Mouse (Mus musculus) cerebellum, adult (tissue): ENCODE results near the gene Smarcc1.
A peak's percentile ranks its signal among the peaks of the same experiment; 100 is the strongest.

ENCODE experiments used
- ATAC-seq: cut with Nextera tagmentation; 2 replicates; pipeline ENCODE4 v1.9.2; 2017; ENCODE audit warnings: mild to moderate bottlenecking, moderate library complexity, mixed read lengths; ENCODE audit not compliant: insufficient number of reproducible peaks, low FRiP score, low TSS enrichment

The Smarcc1 gene

DNA sequence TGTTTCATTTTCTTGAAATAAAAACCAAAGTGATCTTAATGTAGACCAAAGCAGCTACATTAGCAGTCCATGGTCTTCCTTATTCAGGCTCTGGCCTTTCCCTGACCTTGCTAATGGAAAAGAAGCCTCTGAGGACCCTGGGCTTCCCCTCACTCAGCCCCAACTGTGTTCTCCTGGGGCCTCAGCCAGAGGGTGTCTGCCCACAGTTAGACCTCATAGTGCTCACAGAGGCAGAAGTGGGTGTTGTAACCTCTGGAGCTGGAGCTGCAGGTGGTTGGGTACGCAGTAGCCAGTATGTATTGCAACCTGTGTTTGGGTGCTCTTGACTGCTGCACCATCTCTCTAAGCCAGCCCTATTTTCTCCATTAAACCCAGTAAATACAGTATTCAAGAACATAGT lies 111.6 kb downstream of the Smarcc1 start:
- ATAC-seq = no peak

DNA sequence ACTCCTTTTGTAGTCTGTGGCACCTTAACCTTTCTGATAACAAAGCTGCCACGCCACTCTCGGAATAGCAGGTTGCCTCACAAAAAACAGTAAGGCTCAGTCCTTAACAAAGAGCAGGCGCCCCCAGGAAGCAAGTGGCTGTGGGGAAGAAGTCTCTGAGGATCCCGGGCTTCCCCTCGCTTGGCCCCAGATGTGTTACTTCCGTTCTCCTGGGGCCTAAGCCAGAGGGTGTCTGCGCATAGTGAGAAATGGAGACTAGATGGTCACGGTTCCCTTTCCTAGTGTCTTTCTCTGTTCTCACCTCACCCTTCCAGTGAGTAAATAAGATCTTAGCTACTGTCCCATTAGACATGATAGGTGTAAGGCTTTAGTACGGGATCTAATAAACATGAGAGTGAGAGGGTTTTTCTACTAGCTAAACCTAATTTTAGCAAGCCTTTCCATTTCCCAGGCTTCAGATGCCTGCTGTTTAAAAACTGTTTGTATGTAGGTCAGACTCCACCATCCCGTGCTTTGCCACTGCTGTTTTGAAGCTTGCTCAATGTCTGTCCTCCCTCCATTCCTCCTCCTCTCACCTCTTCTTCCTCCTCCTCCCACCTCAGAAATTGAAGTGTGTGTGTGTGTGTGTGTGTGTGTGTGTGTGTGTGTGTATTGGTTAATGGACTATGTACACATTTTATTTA lies 112.2 kb downstream of the Smarcc1 start:
- ATAC-seq = peak; percentile 47; the same call in 1 of the 2 replicates

- ATAC-seq = peak; percentile 93
Observed at GRCm38 (mm10) chr9:110230395-110231071, 113.0 kb downstream of the Smarcc1 start.

GRCm38 (mm10) chr9:110234962-110235361 lies 117.5 kb downstream of the Smarcc1 start:
- no peak for ATAC-seq

GRCm38 (mm10) chr9:110243221-110243833 lies 125.8 kb downstream of the Smarcc1 start, which contains the start of gene Cspg5:
TSS of gene Cspg5 (plus strand) at chr9:110243783.
- no peak for ATAC-seq

GRCm38 (mm10) chr9:110244567-110244888 lies 127.0 kb downstream of the Smarcc1 start:
- peak; percentile 32; the same call in 1 of the 2 replicates for ATAC-seq

GRCm38 (mm10) chr9:110244889-110245589 lies 127.5 kb downstream of the Smarcc1 start:
- ATAC-seq = peak; percentile 33

DNA sequence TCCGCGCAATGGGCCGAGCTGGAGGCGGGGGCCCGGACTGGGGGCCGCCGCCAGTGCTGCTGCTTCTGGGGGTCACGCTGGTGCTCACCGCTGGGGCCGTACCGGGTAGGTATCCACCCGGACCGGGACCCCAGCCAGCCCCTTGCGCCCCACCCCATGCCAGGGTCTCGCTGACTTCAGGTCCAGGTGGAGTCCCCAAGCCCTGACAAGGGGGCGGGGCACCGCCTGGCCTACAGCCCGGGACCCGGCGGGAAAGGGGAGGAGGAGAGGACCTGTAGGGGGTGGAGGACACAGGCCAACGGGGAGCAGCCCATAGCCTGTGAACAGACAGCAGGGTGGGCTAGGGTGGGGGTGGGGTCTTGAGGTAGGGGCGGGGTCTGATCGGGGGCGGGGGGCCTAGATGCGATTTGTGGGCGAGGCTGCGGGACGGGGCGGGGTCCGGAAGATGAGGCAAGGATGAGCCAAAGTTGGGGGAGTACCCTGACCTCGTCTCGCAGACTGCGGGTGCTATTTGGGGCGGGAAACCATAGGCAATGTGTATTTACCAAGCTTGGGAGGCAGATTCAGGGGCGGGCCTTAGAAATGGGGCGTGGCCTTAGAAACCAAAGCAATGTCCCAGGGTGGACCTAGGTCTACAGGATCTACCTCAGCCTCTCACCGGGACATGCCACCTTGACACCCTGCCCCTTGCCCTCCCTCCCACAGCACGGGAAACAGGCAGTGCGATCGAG lies 128.2 kb downstream of the Smarcc1 start:
- ATAC-seq = peak; percentile 51; the same call in 1 of the 2 replicates

DNA sequence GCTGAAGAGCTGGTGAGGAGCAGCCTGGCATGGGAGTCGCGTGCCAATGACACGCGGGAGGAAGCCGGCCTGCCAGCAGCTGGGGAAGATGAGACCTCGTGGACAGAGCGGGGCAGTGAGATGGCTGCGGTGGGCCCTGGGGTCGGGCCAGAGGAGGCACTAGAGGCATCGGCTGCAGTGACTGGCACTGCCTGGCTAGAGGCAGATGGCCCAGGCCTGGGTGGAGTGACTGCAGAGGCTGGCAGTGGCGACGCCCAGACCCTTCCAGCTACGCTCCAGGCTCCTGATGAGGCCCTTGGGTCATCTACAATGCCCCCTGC lies 128.8 kb downstream of the Smarcc1 start:
- ATAC-seq = no peak; the same call in 1 of the 2 replicates

DNA sequence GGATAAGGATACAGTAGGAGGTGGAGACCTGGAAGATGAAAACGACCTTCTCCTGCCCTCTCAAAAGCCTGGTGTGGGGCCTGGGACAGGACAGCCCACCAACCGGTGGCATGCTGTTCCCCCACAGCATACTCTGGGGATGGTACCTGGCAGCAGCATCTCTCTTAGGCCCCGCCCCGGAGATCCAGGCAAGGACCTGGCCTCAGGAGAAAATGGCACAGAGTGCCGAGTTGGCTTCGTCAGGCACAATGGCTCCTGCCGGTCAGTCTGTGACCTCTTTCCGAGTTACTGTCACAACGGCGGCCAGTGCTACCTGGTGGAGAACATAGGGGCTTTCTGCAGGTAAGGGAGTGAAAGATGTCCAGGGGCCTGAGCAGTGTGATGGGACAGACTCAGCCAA lies 129.5 kb downstream of the Smarcc1 start:
- ATAC-seq = no peak

DNA sequence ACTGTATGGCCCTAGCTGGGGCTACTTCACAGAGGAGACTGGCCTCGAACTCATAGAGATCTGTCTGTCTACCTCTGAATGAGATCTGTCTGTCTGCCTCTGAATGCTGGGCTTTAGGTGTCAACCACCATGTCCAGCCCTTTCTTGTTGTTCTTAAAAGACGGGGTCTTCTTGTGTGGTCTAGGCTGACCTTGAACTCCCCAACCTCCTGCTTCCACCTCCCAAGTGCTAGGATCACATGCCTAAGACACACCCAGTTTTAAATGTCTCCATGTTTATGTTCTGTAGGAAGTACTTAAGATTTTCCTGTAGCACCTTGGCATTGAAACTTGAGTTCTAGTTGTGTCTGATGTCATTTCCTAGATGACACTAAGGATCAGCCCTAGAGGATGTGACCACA lies 131.4 kb downstream of the Smarcc1 start:
- ATAC-seq = no peak

DNA sequence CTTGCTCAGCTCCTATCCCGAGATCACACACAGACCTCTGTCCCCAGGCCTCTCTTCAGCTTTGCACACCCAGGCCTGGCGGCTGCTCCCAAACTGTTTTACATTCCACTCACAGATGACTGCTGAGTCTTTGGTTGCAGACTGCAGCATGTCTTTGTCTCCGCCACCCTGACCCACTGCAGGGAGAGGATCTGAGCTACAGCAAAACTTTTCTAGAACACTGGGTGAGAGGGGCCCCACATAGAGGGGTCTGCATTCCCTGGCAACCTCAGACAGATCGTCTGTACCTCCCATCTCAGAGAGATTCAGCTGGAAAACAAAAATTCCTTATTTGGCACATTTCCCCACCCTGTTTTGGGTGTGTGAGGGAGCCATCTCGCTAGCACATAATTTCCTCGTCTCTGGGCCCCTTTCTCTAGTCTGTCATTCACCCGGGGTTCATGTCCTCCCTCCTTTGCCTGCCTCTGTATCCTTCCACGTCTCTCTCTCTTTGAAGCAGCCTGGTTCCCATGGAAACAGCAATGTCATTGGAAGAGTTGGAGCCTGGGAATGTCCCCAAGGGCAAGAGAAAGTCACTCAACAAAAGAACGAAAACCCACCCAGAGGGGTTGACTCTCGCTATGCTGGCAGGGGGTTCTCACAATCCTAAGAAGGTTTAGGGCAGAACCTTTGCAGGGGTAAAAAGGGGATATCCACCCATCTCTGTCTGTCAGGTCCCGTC lies 132.5 kb downstream of the Smarcc1 start:
- ATAC-seq = no peak

- ATAC-seq = no peak
Observed at GRCm38 (mm10) chr9:110250776-110251175, 133.3 kb downstream of the Smarcc1 start.

DNA sequence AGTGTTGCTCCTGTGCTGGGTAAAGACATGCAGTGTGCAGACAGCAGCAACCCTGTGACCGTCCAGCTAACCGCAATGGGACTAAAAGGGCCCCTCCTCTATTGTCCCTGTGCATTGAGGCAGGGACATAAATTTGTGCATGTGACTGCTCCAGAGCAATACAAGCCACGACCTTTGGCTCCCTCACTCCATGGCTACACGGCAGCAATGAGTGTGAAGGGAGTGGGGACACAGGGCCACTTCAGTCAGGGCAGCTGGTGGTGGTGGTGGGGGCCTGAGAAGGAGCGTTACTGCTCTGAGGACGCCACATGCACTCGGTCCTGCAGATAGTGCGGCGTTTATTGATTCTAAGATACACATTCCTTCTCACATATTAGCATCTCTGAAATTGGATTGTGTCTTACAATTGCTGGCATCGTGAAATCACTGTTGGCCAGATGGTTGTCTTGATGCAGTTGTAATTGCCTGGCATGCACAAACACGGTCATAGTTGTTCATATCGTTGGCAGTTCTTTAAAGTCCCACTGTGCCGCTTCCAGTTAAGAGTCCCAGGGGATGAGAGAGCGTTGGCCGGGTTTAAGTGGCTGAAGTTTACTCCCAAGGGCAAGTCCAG lies 138.0 kb downstream of the Smarcc1 start:
- 0 out of 2 replicates have a peak, but pooled peaks have one; percentile 26 for ATAC-seq

DNA sequence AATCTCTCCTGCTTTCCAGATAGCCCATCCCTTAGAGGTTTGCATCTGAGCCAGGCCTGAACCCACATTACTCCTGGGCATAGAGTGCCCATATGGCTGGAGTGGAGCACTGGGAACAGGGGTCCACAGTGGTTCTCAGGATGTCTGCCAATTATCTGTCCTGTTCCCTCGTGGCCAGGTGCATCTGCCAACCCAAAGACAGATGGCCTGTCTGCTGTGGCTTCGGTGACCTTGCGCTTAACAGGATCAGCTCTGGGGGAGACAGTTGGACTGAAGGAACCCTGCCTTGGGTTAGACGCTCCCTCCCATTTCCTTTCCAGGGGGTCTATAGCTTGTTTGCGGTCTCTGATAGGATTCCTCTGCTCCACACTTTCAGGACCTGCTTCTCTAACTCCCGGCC lies 141.1 kb downstream of the Smarcc1 start:
- ATAC-seq = peak; percentile 74; the same call in 1 of the 2 replicates

DNA sequence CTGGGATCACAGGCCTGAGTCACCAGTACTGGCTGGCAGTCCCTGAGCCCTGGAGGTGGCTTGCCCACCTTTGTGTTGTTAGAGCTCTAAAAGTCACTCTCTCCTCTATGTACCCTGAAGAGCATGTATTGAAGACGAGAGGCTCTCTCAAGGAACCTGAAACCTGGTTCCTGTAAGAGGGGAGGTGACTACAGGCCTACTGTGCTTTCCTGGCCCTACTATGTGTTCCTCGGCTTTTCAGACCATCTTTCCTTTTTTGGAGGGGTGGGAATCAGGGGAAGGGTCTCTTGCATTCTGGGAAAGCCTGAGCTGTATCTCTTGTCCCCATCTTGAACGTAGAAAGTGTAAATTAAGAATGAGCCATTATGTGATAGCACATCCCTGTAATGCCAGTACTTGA lies 141.6 kb downstream of the Smarcc1 start:
- ATAC-seq = no peak

DNA sequence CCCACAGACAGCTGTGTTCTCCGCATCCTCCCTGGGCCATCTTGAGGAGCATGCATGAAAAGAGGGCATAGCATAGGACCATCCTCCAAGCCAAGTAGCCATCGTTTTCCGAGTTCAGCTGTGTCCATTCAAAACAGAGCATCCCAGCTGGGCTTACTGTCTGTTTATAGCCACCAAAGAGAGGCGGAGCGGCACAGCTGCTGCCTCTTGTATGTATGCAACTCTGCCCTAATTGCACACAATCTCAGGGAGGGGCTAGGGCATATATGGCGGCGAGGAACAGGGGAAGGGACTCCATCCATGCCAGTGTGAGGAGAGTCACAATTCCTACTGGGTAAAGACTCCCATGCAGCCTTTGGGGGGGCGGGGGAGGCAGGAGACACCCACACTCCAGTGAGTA lies 145.7 kb downstream of the Smarcc1 start:
- ATAC-seq = no peak

DNA sequence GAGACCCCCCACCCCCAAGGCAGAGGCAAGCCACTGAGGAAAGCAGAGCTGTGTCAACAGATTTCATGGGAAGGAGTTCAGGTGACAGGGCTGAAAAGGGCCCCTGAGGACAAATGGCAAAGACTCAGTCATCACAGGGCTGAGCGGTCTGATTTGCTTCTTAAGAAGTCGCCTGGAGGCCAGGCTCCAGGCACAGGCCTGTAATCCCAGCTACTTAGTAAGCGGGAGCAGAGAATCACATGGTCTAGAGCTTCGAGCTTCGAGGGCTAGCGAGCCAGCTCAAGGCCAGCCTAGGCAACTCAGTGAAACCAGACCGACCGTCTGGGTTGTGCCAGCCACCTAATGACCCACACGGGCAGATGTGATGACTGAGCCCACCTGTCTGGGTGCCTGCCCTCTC lies 147.5 kb downstream of the Smarcc1 start:
- no peak for ATAC-seq

GRCm38 (mm10) chr9:110268416-110268815 lies 150.9 kb downstream of the Smarcc1 start:
- no peak for ATAC-seq
